Mouse (Mus musculus) monocyte, adult 5-6 weeks (primary cell): ENCODE data around the gene Gm20877. TPM values are rescaled to one million over a fixed set of nuclear protein-coding genes. Genes with fewer than 3 reads are reported as not detected.
"Not testable (repeated sequence)": the region's sequence is repeated elsewhere in the genome, so short reads cannot be mapped to it uniquely, and the experiment has no call there.

Source experiments
- ATAC-seq: fragments of 153-309, 156-312 bp; replicated peaks from 2 replicates; pipeline ENCODE4 v1.8.0; 2017; ENCODE audit warnings: mild to moderate bottlenecking; ENCODE audit not compliant: low TSS enrichment, insufficient number of reproducible peaks, severe bottlenecking, poor library complexity, low FRiP score
- total RNA-seq: library from RNA; stranded (forward); fragments of 200-1000, 200-491, 200-594 nt; gene quantifications from 3 replicates; pipeline ENCODE4 v1.2.3, GENCODE M21; 2017

Gm20877 gene
- total RNA-seq = not detected in 3 replicates

- not testable (repeated sequence) for ATAC-seq
These were observed at the start of gene Gm20877 for GRCm38 (mm10) chrY:17093573-17093972. TSS of gene Gm20877 (plus strand) at chrY:17093873.
